Mouse (Mus musculus) heart, adult 9 months (tissue): Measurements from ENCODE around the gene Ccdc177.

ENCODE experiments used
- DNase-seq, 2 experiments: peaks; one replicate each; pipeline ENCODE4 v3.0.0; 2022; ENCODE audit warnings: low spot score in 2 of 2

The Ccdc177 gene

GRCm38 (mm10) chr12:80785005-80785404 lies 24.5 kb upstream of the Ccdc177 start:
- no peak for DNase-seq

- DNase-seq: no peak
These were observed 23.4 kb upstream of the Ccdc177 start for GRCm38 (mm10) chr12:80783889-80784288.

GRCm38 (mm10) chr12:80782892-80783291 lies 22.4 kb upstream of the Ccdc177 start:
- no peak for DNase-seq

GRCm38 (mm10) chr12:80782190-80782589 lies 21.7 kb upstream of the Ccdc177 start:
- DNase-seq: no peak

DNA sequence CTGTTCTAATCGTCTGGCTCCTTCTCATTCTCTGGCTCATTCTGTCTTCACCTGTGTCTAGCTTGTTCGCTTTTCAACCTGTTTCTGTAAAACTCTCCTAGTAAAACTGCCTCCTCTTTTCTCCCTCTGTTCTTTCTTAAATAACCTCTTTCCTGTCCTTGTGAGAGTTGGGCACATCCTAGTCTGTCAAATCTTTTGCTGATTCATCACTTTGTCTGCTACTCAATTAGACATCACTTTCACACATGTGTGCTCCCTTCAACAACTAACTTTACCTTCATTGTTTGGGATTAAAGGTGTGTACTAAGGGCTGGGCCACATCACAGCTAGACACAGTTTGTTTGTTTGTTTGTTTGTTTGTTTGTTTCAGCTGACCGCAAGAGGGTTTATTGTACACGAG lies 19.3 kb upstream of the Ccdc177 start:
- no peak for DNase-seq

GRCm38 (mm10) chr12:80778188-80778936 lies 17.9 kb upstream of the Ccdc177 start:
- no peak for DNase-seq

DNA sequence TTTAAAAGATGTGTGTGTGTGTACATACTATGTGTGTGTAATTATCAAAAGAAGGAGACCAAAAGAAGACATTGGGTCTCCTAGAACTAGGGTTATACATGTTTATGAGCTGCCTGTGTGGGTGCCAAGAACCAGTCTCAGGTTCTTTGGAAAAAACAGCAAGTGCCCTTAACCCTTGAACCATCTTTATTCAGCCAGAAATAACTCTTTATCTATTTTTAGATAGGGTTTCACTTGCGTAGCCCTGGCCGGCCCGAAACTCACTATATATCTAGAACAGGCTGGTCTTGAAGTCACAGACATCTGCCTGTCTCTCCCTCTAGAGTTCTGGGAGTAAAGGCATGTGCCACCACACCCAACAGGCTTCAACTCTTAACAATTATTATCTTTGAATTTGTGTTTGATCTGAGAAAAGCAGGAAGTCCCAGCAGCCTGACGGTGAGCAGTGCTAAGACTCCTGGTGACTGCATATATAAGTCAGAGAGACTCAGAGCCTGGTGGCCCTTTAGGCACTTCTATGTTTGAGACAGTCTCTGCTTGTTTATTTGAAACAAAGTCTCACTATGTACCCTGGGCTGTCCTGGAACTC lies 15.7 kb upstream of the Ccdc177 start:
- no peak for DNase-seq

DNA sequence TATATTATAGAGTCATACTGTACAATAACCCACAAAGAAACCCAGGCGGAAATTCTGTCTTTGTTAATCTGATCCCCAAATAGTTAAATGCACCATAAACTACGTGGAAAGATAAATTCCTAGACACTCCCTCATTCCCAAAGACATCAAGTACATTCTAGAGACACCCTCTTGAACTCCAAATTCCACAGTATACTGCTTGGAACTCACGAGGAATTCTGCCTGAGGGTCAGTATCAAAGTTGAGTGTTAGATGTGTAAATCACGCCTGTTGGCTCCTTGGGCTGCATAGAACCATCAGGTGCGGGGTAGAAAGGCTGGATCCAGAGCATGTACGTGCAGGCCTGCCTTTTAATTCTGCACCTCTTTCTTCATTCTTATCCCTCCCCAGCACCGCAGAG lies 14.3 kb upstream of the Ccdc177 start:
- no peak for DNase-seq

GRCm38 (mm10) chr12:80769697-80770096 lies 9.2 kb upstream of the Ccdc177 start:
- DNase-seq: peak; percentile 47 to 62

DNA sequence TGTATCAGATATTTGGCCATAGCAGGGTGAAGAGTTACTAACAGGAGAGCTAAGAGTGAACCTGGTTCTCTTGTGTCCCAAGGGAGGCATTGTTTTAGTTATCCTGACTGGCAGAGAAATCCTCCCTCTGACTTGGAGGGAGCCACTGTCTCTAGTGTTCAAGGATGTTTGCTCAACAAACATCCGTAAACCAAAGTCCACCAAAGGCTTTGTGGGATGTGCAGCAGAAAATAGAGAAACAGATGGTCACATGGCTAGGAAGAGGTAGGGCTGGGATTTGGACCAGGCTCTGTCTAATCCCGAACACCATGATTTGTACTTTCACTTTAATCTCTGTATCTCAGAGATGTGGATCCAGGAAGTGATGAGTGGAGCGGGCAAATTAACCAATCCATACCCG lies 3.6 kb upstream of the Ccdc177 start:
- no peak for DNase-seq

- DNase-seq: no peak
These were observed 2.5 kb upstream of the Ccdc177 start for GRCm38 (mm10) chr12:80762982-80763381.

GRCm38 (mm10) chr12:80759713-80760395 lies 633 bp downstream of the Ccdc177 start:
- DNase-seq: no peak

DNA sequence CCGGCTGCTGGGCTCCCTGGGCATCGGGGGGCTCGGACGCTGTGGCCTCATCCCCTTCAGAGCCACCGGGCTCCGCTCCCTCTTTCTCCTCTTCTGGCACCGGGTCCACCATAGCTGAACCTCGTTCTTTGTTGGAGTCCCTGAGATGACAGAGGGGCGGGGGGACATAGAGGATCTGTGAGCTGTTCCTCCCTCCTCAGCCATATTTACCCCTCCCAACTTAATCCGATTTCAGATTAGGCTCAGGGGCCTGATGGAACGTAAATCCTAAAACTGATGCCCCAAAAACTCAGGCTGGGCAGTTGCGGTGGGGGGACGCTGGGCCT lies 1.1 kb downstream of the Ccdc177 start:
- no peak for DNase-seq

- DNase-seq: no peak
These were observed 1.7 kb downstream of the Ccdc177 start for GRCm38 (mm10) chr12:80758559-80759386.

GRCm38 (mm10) chr12:80757751-80758558 lies 2.5 kb downstream of the Ccdc177 start:
- peak; percentile 60 to 63 for DNase-seq

DNA sequence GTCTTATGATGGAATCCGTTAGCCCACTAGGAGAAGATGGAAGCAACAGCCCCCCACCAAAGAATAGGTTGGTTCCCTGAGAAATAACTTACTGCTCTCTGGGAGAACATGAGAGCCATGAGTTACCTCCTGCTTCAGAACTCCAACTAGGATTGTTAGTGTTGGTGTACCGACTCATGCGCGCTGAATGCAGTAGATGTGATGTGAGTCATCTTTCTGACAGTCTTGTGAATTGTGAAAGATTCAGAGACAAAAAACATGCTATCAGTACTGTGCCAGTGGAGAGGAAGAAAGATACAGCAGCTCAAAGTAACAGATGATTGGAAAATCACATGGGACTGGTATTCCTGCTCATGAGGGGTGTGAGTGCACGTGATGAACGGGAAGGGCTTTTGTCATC lies 8.9 kb downstream of the Ccdc177 start:
- DNase-seq: no peak

DNA sequence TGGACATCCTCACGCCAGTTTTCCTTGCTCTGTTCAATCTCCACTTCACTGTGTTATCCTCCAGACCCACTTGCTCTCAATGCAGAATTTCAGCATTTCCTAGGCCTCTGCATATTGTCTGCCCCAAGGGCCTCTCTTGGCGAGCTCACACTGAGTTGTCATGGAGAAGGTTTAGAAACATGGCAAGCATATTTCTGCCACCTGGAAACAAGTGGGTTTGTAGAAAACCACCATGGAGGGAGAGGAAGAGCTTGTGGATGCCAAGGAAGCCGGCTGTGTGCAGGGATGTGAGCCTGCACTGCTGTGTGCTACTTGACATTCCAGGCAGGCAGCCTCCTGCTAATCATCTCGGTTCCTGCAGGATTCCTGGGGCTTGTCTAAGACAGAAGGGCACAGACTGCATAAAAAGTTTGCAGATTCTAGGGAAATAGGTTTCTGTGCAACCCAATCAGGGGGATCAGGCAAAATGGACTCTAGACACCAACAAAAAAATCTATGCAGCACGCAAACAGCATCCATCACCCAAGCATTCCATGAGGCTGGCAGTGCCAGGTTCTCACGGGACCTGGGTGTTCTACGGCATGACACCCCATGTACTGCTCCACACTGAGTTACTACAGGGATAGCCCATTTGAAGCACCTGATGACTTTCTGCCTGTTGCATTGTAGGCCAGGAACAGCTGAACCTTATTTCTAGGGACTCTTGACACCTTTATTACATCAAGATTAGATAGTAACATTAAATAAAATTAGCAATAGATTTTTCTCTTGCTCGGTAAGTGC lies 14.3 kb downstream of the Ccdc177 start:
- DNase-seq: peak in 1 of 2 experiments; percentile 11

GRCm38 (mm10) chr12:80744614-80745013 lies 15.9 kb downstream of the Ccdc177 start:
- no peak for DNase-seq

GRCm38 (mm10) chr12:80739482-80739881 lies 21.0 kb downstream of the Ccdc177 start:
- DNase-seq: no peak

- no peak for DNase-seq
These were observed 23.2 kb downstream of the Ccdc177 start for GRCm38 (mm10) chr12:80737283-80737600.
